Mouse (Mus musculus) hindbrain, embryonic 16.5 days (tissue): ENCODE measurements around the gene Ttll2. TPM values are rescaled to one million over a fixed set of nuclear protein-coding genes. Genes with fewer than 3 reads are reported as not detected.
"Not testable (repeated sequence)": the region's sequence is repeated elsewhere in the genome, so short reads cannot be mapped to it uniquely, and the experiment has no call there.

Source experiments
- ATAC-seq: fragments of 200-750 bp; cut with Nextera tagmentation; 2 replicates; pipeline ENCODE4 v1.8.0; 2017; ENCODE audit warnings: moderate TSS enrichment, moderate library complexity
- H3K27ac ChIP-seq: fragments of 300-500 bp; sonication (generic); 2 replicates; pipeline ENCODE4 v1.5.1; 2014; ENCODE audit warnings: low read depth, mild to moderate bottlenecking, control low read depth, low read length, moderate library complexity
- H3K27me3 ChIP-seq: fragments of 300-500 bp; sonication (generic); replicated peaks from 2 replicates; pipeline ENCODE4 v1.6.1; 2014; ENCODE audit warnings: low read length; ENCODE audit not compliant: control insufficient read depth, insufficient read depth
- H3K36me3 ChIP-seq: fragments of 300-500 bp; sonication (generic); 2 replicates; pipeline ENCODE4 v1.6.1; 2014; ENCODE audit warnings: mild to moderate bottlenecking, low read length, moderate library complexity, mixed read lengths; ENCODE audit not compliant: control insufficient read depth, insufficient read depth
- H3K4me1 ChIP-seq: fragments of 300-500 bp; sonication (generic); 2 replicates; pipeline ENCODE4 v1.6.1; 2014; ENCODE audit warnings: low read depth, low read length; ENCODE audit not compliant: control insufficient read depth, insufficient read depth
- H3K4me2 ChIP-seq: fragments of 300-500 bp; sonication (generic); 2 replicates; pipeline ENCODE4 v1.6.1; 2014; ENCODE audit warnings: mild to moderate bottlenecking, low read length, control low read depth, moderate library complexity
- H3K4me3 ChIP-seq: fragments of 300-500 bp; sonication (generic); 2 replicates; pipeline ENCODE4 v1.5.1; 2014; ENCODE audit warnings: mild to moderate bottlenecking, low read length, control low read depth, moderate library complexity
- H3K9ac ChIP-seq: fragments of 300-500 bp; sonication (generic); 2 replicates; pipeline ENCODE4 v1.6.1; 2014; ENCODE audit warnings: low read depth, mild to moderate bottlenecking, control low read depth, low read length, moderate library complexity
- H3K9me3 ChIP-seq: fragments of 300-500 bp; sonication (generic); 2 replicates; pipeline ENCODE4 v1.6.1; 2014; ENCODE audit warnings: mild to moderate bottlenecking, low read length, moderate library complexity; ENCODE audit not compliant: control insufficient read depth
- WGBS: fragments of 180-500 bp; shearing (Covaris S2); extraction: QIAGEN DNeasy Blood & Tissue Kit; methylation state at CpG from one replicate; pipeline ENCODE4 v1.1.7; 2014; 5-methylcytosine and 5-hydroxymethylcytosine counted together
- polyA plus RNA-seq: library from polyadenylated mRNA; unstranded; fragments of >200 nt; fragmentation: Nextera tagmentation; extraction: Ambion mirVana; gene quantifications from 2 replicates; pipeline ENCODE4 v1.2.1, GENCODE M21; 2015

Gene Ttll2
- polyA plus RNA-seq, 1 experiment from 2014 or later, result not detected

DNA sequence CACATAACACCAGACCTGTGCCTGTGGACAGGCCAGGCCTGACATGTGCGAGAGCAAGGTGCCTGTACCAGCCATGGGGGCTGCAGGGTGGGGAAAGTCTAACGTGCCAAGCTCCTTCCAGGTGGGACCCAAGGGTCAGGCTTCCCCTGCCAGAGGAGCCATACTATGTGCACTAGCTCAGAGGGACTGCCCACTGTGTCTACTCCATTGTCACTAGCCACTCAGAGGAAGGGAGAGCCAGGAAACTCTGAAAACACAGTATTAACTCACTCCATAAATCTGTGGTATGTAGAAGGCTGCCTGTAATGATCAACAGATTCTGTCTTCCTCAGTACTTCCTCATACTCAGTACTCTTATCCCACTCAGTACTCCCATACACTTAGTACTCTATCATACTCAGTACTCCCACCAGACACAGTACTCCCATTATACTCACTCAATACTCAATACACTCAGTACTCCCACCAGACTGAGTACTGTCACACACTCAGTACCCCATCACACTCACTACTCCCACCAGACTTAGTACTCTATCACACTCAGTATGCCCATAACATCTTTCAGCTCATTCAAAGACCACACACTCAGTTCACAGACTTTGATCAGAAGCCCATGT lies 36.0 kb upstream of the Ttll2 start:
- H3K9me3 ChIP-seq, H3K4me3 ChIP-seq, H3K36me3 ChIP-seq, H3K4me1 ChIP-seq, H3K27ac ChIP-seq, H3K27me3 ChIP-seq, H3K9ac ChIP-seq, H3K4me2 ChIP-seq: not testable (repeated sequence)
- WGBS, result no CpG with 5 or more reads among the region's 2 CpGs
- ATAC-seq, result 0 out of 2 replicates have a peak, but pooled peaks have one; percentile 24

DNA sequence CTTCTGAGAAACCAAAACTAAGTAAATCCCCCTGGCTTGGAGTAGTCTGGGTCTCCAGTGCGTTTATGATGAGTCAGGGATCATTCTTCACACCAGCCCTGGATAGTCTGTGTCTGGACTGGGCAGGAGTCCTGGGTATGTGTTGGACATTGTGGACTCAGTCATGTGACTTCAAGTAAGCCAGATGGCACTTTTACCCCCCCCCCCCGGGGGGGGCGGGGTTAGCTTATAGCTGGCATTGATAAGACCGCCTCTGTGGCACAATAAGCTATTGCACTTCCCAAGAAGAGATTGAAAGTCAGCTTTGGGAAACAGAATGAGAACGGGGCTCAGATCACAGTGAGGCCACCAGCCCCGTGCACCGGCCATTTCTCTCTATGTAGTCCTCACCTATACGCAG lies 33.5 kb upstream of the Ttll2 start:
- not testable (repeated sequence) for H3K27me3 ChIP-seq, H3K9ac ChIP-seq, H3K4me1 ChIP-seq, H3K4me3 ChIP-seq, H3K4me2 ChIP-seq, ATAC-seq, H3K27ac ChIP-seq, H3K36me3 ChIP-seq, H3K9me3 ChIP-seq
- 66% methylated on average over 7 of the region's 8 CpGs for WGBS

GRCm38 (mm10) chr17:7385364-7385763 lies 32.9 kb upstream of the Ttll2 start, which contains the start of gene Unc93a2:
Gene Unc93a2 (minus strand): TSS chr17:7385464.
- not testable (repeated sequence) for ATAC-seq, H3K36me3 ChIP-seq, H3K4me3 ChIP-seq, H3K9ac ChIP-seq, H3K27me3 ChIP-seq, H3K4me1 ChIP-seq, H3K4me2 ChIP-seq, H3K9me3 ChIP-seq, H3K27ac ChIP-seq
- 86% methylated on average over 3 of the region's 3 CpGs for WGBS

- not testable (repeated sequence) for H3K9ac ChIP-seq, H3K4me3 ChIP-seq, ATAC-seq, H3K36me3 ChIP-seq, H3K4me1 ChIP-seq, H3K4me2 ChIP-seq, H3K27ac ChIP-seq, H3K27me3 ChIP-seq, H3K9me3 ChIP-seq
- 84% methylated on average over 6 of the region's 13 CpGs for WGBS
Measured at GRCm38 (mm10) chr17:7383167-7384143, 31.0 kb upstream of the Ttll2 start.

DNA sequence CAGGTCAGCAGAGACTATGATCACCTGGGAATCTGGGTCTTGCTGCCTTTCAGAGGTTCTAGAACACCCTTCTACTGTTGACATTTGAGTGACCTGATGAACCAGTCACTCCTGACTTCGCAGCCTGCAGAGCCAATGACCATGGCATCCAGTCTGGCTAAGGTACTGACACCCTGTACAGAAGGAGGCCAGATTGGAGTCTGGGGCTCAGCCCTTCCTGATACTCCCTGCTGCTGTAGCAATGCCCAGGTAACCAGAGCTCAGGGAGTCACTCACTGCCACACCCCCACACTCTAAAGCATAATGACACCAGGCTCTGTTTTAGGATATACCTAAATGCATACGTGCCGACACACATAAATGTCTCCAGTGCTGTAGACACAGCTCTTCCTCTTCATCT lies 30.2 kb upstream of the Ttll2 start:
- H3K27ac ChIP-seq, H3K36me3 ChIP-seq, H3K9ac ChIP-seq, H3K4me2 ChIP-seq, H3K9me3 ChIP-seq, H3K27me3 ChIP-seq, H3K4me3 ChIP-seq, ATAC-seq, H3K4me1 ChIP-seq: not testable (repeated sequence)
- 100% methylated on average over 1 of the region's 3 CpGs for WGBS

GRCm38 (mm10) chr17:7377907-7378306 lies 25.4 kb upstream of the Ttll2 start:
- not testable (repeated sequence) for H3K4me2 ChIP-seq, H3K9me3 ChIP-seq, H3K27me3 ChIP-seq, H3K4me1 ChIP-seq, H3K36me3 ChIP-seq, H3K4me3 ChIP-seq, H3K9ac ChIP-seq, H3K27ac ChIP-seq
- 44% methylated on average over 2 of the region's 3 CpGs for WGBS
- peak; percentile 52 for ATAC-seq

GRCm38 (mm10) chr17:7376951-7377700 lies 24.6 kb upstream of the Ttll2 start:
- not testable (repeated sequence) for H3K9me3 ChIP-seq, H3K4me3 ChIP-seq, H3K9ac ChIP-seq, H3K36me3 ChIP-seq, H3K27me3 ChIP-seq, H3K4me2 ChIP-seq, H3K4me1 ChIP-seq, H3K27ac ChIP-seq
- peak; percentile 50; the same call in 1 of the 2 replicates for ATAC-seq
- WGBS, result no CpG with 5 or more reads among the region's 3 CpGs

DNA sequence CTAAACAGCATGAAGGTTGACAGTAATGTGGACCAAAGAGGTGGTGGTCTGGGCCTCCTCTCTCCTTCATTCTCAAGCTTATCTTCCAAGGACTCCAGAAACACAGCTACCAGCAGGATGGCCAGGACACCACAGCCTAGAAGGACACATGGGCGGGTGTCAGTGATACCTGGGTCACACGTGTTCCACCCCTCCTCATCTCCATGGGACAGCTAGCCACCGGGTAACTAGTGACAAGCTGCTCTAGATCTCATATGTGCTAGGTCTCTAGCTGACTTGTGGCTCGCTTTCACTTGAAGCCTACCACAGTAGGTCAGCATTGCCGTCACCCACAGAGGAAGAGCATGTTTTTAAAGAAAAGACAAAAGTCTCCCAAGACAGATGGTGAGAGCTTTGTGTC lies 19.4 kb upstream of the Ttll2 start, which contains the start of gene Gm49630:
Gene Gm49630 (minus strand): TSS at position 101 of the 400 bp plus-strand sequence.
- not testable (repeated sequence) for H3K36me3 ChIP-seq, H3K27me3 ChIP-seq, H3K4me3 ChIP-seq, H3K4me2 ChIP-seq, ATAC-seq, H3K27ac ChIP-seq, H3K4me1 ChIP-seq, H3K9me3 ChIP-seq, H3K9ac ChIP-seq
- 79% methylated on average over 2 of the region's 5 CpGs for WGBS

GRCm38 (mm10) chr17:7369401-7369800 lies 16.9 kb upstream of the Ttll2 start:
- not testable (repeated sequence) for ATAC-seq, H3K9ac ChIP-seq, H3K36me3 ChIP-seq, H3K4me2 ChIP-seq, H3K27me3 ChIP-seq, H3K4me3 ChIP-seq, H3K27ac ChIP-seq, H3K9me3 ChIP-seq, H3K4me1 ChIP-seq
- WGBS, result 71% methylated on average over 4 of the region's 6 CpGs
